Mouse (Mus musculus): ENCODE data around the gene Gm2115. TPM values are rescaled to one million over a fixed set of nuclear protein-coding genes. Genes with fewer than 3 reads are reported as not detected.

The Gm2115 gene
- total and polyA plus RNA-seq, 3 experiments, result under 0.01 to 0.14 TPM; not detected in 1

- peaks cover 0 to 2% of the 10 kb centered on the region in 2 experiments; a peak in 1 of 4 replicates for H3K4me1 ChIP-seq (ENCODE audit: control insufficient read depth in 1 of 2, insufficient read depth in 2 of 2)
- no peak overlapping the region for H3K4me3 ChIP-seq (replicated peaks in 1 of 3; ENCODE audit: low read depth in 2 of 3, low read length in 2 of 3, poor library complexity in 1 of 3)
- TF ChIP-seq USF1 (IDR thresholded peaks at IDR 0.05; ENCODE audit: low read depth, low read length) (no peak), MEF2A (IDR thresholded peaks at IDR 0.05; ENCODE audit: borderline replicate concordance, low read depth, low read length) (no peak), CHD1 (IDR thresholded peaks at IDR 0.05; ENCODE audit: low read depth, low read length) (no peak), ZMIZ1 (IDR thresholded peaks at IDR 0.05; ENCODE audit: low read depth, low read length) (no peak), ZC3H11A (IDR thresholded peaks at IDR 0.05; ENCODE audit: low read depth, low read length) (no peak), MAX (IDR thresholded peaks at IDR 0.05; ENCODE audit: low read length) (no peak)
- no peak overlapping the region for H3K4me2 ChIP-seq (ENCODE audit: insufficient read depth, low read depth, poor library complexity, severe bottlenecking)
- H3K36me3 ChIP-seq (replicated peaks in 1 of 2; ENCODE audit: control insufficient read depth in 1 of 2, insufficient read depth in 1 of 2, low read length in 1 of 2), result no peaks in the 10 kb centered on the region
- no peaks in the 10 kb centered on the region for H3K27me3 ChIP-seq (replicated peaks)
- no peaks in the 10 kb centered on the region for H3K9me3 ChIP-seq (replicated peaks; ENCODE audit: low read length)
- H3K79me2 ChIP-seq (replicated peaks; ENCODE audit: control insufficient read depth, extremely low read depth, insufficient read depth, poor library complexity, severe bottlenecking), result no peaks in the 10 kb centered on the region
- in situ Hi-C loops (cut with MboI; ENCODE audit: low pct_ligation_motif_present, low pct_unique_long_range_greater_than_20kb, low sequenced_read_pairs), result no loop called here
- H3K27ac ChIP-seq (ENCODE audit: insufficient read depth, low read depth), result no peak overlapping the region
- H3K9ac ChIP-seq (ENCODE audit: insufficient read depth, low read depth), result no peak overlapping the region
- no peak for DNase-seq (ENCODE audit: extremely low read depth)
- dilution Hi-C loops (cut with MboI; ENCODE audit: extremely low pct_ligation_motif_present, extremely low pct_unique_long_range_greater_than_20kb, low sequenced_read_pairs), result no loop called here
These were observed 6.3 kb upstream of the Gm2115 start for GRCm38 (mm10) chr7:84522426-84522825.

GRCm38 (mm10) chr7:84526171-84526570 lies 2.6 kb upstream of the Gm2115 start:
- no peak for TF ChIP-seq RAD21 (IDR thresholded peaks at IDR 0.05; ENCODE audit: low read depth, low read length)
- no peak for TF ChIP-seq KAT2A (IDR thresholded peaks at IDR 0.05; ENCODE audit: insufficient replicate concordance, low read length)
- no peak for TF ChIP-seq USF1 (IDR thresholded peaks at IDR 0.05; ENCODE audit: low read depth, low read length)
- TF ChIP-seq POLR2AphosphoS2 (IDR thresholded peaks at IDR 0.05; ENCODE audit: low read depth, low read length), result no peak
- no peak for TF ChIP-seq MAFK (IDR thresholded peaks at IDR 0.05; ENCODE audit: insufficient replicate concordance, low read length)
- TF ChIP-seq HCFC1 (IDR thresholded peaks at IDR 0.05; ENCODE audit: low read depth, low read length), result no peak
- no peak for TF ChIP-seq ETS1 (conservative IDR thresholded peaks at IDR 0.05; ENCODE audit: low read depth, low read length)
- TF ChIP-seq MAZ (IDR thresholded peaks at IDR 0.05; ENCODE audit: low read depth, low read length), result no peak
- TF ChIP-seq TBP (conservative IDR thresholded peaks at IDR 0.05; ENCODE audit: low read depth, low read length), result no peak
- no peak for TF ChIP-seq ZC3H11A (IDR thresholded peaks at IDR 0.05; ENCODE audit: low read depth, low read length)
- TF ChIP-seq MXI1 (IDR thresholded peaks at IDR 0.05; ENCODE audit: low read depth, low read length), result no peak
- TF ChIP-seq UBTF (IDR thresholded peaks at IDR 0.05; ENCODE audit: low read depth, low read length), result no peak
- no peak for TF ChIP-seq MEF2A (IDR thresholded peaks at IDR 0.05; ENCODE audit: borderline replicate concordance, low read depth, low read length)
- TF ChIP-seq MYC (IDR thresholded peaks at IDR 0.05; ENCODE audit: low read depth, low read length), result no peak
- no peak for TF ChIP-seq ZNF384 (IDR thresholded peaks at IDR 0.05; ENCODE audit: low read depth, low read length)
- no peak for TF ChIP-seq MAX (IDR thresholded peaks at IDR 0.05; ENCODE audit: low read length)
- no peak for TF ChIP-seq CTCF (conservative IDR thresholded peaks at IDR 0.05 in 1 of 2, IDR thresholded peaks at IDR 0.05 in 1 of 2; ENCODE audit: low read depth in 2 of 2, low read length in 2 of 2)
- no peak for TF ChIP-seq TCF12 (IDR thresholded peaks at IDR 0.05; ENCODE audit: low read depth, low read length)
- TF ChIP-seq E2F4 (IDR thresholded peaks at IDR 0.05; ENCODE audit: insufficient replicate concordance, low read depth, low read length), result no peak
- TF ChIP-seq SIN3A (IDR thresholded peaks at IDR 0.05; ENCODE audit: low read length), result no peak
- no peaks in the 10 kb centered on the region for H3K36me3 ChIP-seq (replicated peaks in 1 of 2; ENCODE audit: control insufficient read depth in 1 of 2, insufficient read depth in 1 of 2, low read length in 1 of 2)
- DNase-seq (ENCODE audit: extremely low read depth), result no peak
- no peak overlapping the region for H3K27ac ChIP-seq (ENCODE audit: insufficient read depth, low read depth)
- dilution Hi-C loops (cut with MboI; ENCODE audit: extremely low pct_ligation_motif_present, extremely low pct_unique_long_range_greater_than_20kb, low sequenced_read_pairs), result no loop called here
- no peak overlapping the region for H3K9ac ChIP-seq (ENCODE audit: insufficient read depth, low read depth)
- in situ Hi-C loops (cut with MboI; ENCODE audit: low pct_ligation_motif_present, low pct_unique_long_range_greater_than_20kb, low sequenced_read_pairs), result no loop called here
- no peak overlapping the region for H3K4me3 ChIP-seq (replicated peaks in 1 of 3; ENCODE audit: low read depth in 2 of 3, low read length in 2 of 3, poor library complexity in 1 of 3)
- H3K79me2 ChIP-seq (replicated peaks; ENCODE audit: control insufficient read depth, extremely low read depth, insufficient read depth, poor library complexity, severe bottlenecking), result no peaks in the 10 kb centered on the region
- H3K4me2 ChIP-seq (ENCODE audit: insufficient read depth, low read depth, poor library complexity, severe bottlenecking), result no peak overlapping the region
- H3K4me1 ChIP-seq (ENCODE audit: control insufficient read depth in 1 of 2, insufficient read depth in 2 of 2), result peaks cover 2 to 3% of the 10 kb centered on the region in 2 experiments; a peak in 1 of 4 replicates
- no peaks in the 10 kb centered on the region for H3K9me3 ChIP-seq (replicated peaks; ENCODE audit: low read length)
- H3K27me3 ChIP-seq (replicated peaks), result no peaks in the 10 kb centered on the region

All from CH12.LX (cell line).